Mouse (Mus musculus): ENCODE data around the gene Tgfb3. TPM values are rescaled to one million over a fixed set of nuclear protein-coding genes. Genes with fewer than 3 reads are reported as not detected.

Gene Tgfb3
- polyA plus RNA-seq, 1 experiment: 4.4 TPM

DNA sequence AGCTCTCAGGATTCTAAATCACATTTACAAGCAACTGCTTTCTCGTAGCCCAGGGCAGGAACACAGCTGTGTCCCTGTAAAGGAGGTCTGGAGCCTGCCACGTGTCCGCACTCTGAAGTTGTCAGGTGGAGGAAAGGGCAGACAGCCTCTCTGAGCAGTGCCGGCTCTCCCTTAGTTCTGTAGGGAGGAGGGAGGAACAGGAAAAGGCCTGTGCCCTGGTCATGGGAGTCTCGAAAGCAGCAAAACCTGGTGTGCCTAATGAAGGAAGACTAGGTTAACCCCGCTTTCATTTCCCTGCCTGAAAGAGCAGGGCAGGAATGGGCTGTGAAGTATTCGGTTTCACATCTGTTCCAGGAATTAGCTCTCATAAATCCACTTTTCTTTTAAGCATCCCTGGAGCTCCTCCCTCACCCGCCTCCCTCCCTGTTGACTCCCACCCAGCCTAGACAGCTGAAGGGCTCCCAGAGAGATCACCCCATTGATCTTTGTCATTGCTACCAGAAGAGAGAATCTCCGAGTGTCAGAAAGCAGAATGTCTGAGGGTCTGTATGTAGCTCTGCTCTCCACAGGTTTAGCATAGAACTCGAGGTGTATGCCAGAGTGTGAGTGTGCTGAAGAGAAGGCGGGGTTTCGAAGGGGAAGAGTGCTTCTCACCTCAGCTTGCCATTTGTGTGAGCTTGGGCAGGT, 41.5 kb downstream of the Tgfb3 start:
- TF ChIP-seq POLR2A (IDR thresholded peaks at IDR 0.05; ENCODE audit: control insufficient read depth, low read depth, low read length) (no peak), CTCF (IDR thresholded peaks at IDR 0.05; ENCODE audit: control insufficient read depth, insufficient read depth, insufficient replicate concordance, low read depth, low read length) (no peak)
- H3K4me1 ChIP-seq (ENCODE audit: control insufficient read depth, insufficient read depth, low read length): no peaks in the 10 kb centered on the region
- 0 out of 2 replicates have a peak, but pooled peaks cover under 1% of the 10 kb centered on the region for H3K36me3 ChIP-seq (ENCODE audit: control insufficient read depth, insufficient read depth, low read length)
- no peak overlapping the region for H3K4me3 ChIP-seq (ENCODE audit: control insufficient read depth, low read depth, low read length)
- no peak overlapping the region for H3K27ac ChIP-seq (ENCODE audit: control insufficient read depth, insufficient read depth, low read depth, low read length)
- H3K27me3 ChIP-seq (ENCODE audit: control insufficient read depth, insufficient read depth, low read length): no peaks in the 10 kb centered on the region

DNA sequence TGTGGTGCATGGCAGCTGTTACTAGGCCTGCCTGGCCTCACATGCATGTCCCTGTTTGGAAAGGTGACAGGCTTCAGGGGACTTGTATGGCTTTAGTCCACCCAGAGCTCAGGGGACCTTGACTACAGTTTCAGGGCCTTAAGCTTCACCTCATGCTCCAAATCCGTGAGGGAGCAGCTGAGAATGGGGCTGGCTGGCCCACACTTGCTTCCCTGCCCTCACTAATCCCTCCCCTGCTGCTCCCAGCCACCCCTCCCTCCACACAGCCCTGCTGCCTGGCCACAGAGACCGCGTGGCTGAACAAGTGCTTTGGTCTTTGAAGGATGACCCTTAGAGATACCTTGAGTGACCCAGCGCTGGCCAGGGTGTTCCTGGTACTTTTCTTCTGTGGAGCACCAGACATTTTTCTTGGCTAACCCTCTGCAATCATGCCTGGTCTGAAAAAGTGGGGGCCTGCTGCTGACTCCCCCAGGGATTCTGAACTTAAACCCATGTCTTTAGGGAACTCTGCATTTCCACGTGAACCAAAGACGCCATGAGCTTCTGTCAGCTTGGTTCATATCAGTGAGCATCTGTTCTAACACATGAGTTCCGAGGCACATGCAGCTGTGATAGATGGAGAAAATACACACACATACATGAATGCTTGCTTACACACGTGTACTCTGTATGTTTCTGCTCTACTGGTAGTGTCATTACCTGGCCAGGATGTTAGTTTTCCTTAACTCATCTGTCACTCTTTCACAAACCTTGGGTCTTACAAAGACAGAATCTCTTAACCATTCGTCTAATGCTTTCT, 42.3 kb downstream of the Tgfb3 start:
- no peaks in the 10 kb centered on the region for H3K36me3 ChIP-seq (ENCODE audit: control insufficient read depth, insufficient read depth, low read length)
- no peak for TF ChIP-seq POLR2A (IDR thresholded peaks at IDR 0.05; ENCODE audit: control insufficient read depth, low read depth, low read length)
- TF ChIP-seq CTCF (IDR thresholded peaks at IDR 0.05; ENCODE audit: control insufficient read depth, insufficient read depth, insufficient replicate concordance, low read depth, low read length): no peak

DNA sequence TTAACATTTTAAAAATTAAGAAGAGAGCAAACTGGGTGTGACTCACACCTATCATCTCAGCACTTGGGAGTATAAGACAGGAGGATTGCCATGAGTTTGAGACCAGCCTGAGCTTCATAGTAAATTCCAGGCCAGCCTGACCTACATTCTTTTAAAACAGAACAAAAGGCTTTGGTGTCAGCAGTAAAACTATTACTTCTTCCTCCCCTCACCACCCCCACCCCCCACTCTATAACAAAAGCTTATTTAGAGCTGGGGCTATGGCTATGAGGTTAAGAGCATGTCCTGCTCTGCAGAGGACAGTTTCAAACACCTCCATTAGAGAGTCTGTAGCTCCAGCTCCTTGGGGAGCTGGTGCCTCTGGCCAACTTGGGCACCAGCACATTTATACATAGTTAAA, 43.3 kb downstream of the Tgfb3 start:
- no peak for TF ChIP-seq CTCF (IDR thresholded peaks at IDR 0.05; ENCODE audit: control insufficient read depth, insufficient read depth, insufficient replicate concordance, low read depth, low read length)
- no peak for TF ChIP-seq POLR2A (IDR thresholded peaks at IDR 0.05; ENCODE audit: control insufficient read depth, low read depth, low read length)
- Histone ChIP-seq H3K27ac (ENCODE audit: control insufficient read depth, insufficient read depth, low read depth, low read length) (no peak overlapping the region), H3K27me3 (ENCODE audit: control insufficient read depth, insufficient read depth, low read length) (no peaks in the 10 kb centered on the region), H3K4me1 (ENCODE audit: control insufficient read depth, insufficient read depth, low read length) (no peaks in the 10 kb centered on the region), H3K4me3 (ENCODE audit: control insufficient read depth, low read depth, low read length) (no peak overlapping the region), H3K36me3 (ENCODE audit: control insufficient read depth, insufficient read depth, low read length) (no peaks in the 10 kb centered on the region)

More for the DNA sequence above, 42.3 kb downstream of the Tgfb3 start:
- no peak overlapping the region for H3K4me3 ChIP-seq (ENCODE audit: control insufficient read depth, low read depth, low read length)
- no peaks in the 10 kb centered on the region for H3K27me3 ChIP-seq (ENCODE audit: control insufficient read depth, insufficient read depth, low read length)
- no peaks in the 10 kb centered on the region for H3K4me1 ChIP-seq (ENCODE audit: control insufficient read depth, insufficient read depth, low read length)
- no peak overlapping the region for H3K27ac ChIP-seq (ENCODE audit: control insufficient read depth, insufficient read depth, low read depth, low read length)

DNA sequence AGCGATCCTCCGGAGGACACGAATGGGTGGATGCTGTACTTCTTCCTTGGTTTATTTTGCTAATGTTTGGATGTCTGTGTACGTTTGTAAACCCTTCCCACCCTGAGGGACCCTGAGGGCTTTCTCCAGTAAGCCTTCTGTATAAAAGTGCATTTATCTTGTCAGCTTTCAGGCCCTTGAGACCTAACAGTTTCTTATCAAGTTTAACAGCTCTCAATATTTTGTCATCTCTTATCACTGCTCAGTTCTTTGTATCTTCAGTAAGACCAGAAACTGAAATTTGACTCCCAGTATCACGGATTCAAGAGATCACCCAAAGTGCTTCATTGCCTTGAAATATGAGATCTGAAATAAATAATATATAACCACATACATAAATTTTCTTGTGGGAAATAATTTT, 47.9 kb downstream of the Tgfb3 start:
- H3K4me1 ChIP-seq (ENCODE audit: control insufficient read depth, insufficient read depth, low read length): no peaks in the 10 kb centered on the region
- no peak overlapping the region for H3K4me3 ChIP-seq (ENCODE audit: control insufficient read depth, low read depth, low read length)
- no peaks in the 10 kb centered on the region for H3K36me3 ChIP-seq (ENCODE audit: control insufficient read depth, insufficient read depth, low read length)
- H3K27me3 ChIP-seq (ENCODE audit: control insufficient read depth, insufficient read depth, low read length): no peaks in the 10 kb centered on the region
- TF ChIP-seq POLR2A (IDR thresholded peaks at IDR 0.05; ENCODE audit: control insufficient read depth, low read depth, low read length) (no peak), CTCF (IDR thresholded peaks at IDR 0.05; ENCODE audit: control insufficient read depth, insufficient read depth, insufficient replicate concordance, low read depth, low read length) (no peak)
- no peak overlapping the region for H3K27ac ChIP-seq (ENCODE audit: control insufficient read depth, insufficient read depth, low read depth, low read length)

DNA sequence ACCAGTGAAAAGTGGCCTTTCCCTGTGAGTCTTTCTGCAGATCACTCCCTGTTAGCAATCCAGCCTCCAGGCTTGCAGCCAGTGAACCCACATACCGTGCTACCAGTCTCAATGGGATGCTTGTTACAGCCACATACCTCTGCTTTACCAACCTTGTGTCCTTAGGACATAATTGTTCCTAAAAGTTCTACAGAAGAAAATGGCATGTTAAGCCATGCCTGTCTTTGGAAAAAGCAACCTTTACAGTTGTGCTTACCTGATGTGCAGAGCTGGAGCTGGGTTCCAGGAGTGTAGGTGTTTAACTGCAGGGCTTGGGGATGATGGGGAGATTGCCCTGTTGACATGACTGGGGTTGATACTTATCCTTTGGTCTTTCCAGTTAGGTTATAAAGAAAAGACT, 51.1 kb downstream of the Tgfb3 start:
- no peaks in the 10 kb centered on the region for H3K36me3 ChIP-seq (ENCODE audit: control insufficient read depth, insufficient read depth, low read length)
- no peaks in the 10 kb centered on the region for H3K4me1 ChIP-seq (ENCODE audit: control insufficient read depth, insufficient read depth, low read length)
- TF ChIP-seq POLR2A (IDR thresholded peaks at IDR 0.05; ENCODE audit: control insufficient read depth, low read depth, low read length): no peak
- TF ChIP-seq CTCF (IDR thresholded peaks at IDR 0.05; ENCODE audit: control insufficient read depth, insufficient read depth, insufficient replicate concordance, low read depth, low read length): no peak
- no peak overlapping the region for H3K4me3 ChIP-seq (ENCODE audit: control insufficient read depth, low read depth, low read length)
- H3K27ac ChIP-seq (ENCODE audit: control insufficient read depth, insufficient read depth, low read depth, low read length): no peak overlapping the region
- H3K27me3 ChIP-seq (ENCODE audit: control insufficient read depth, insufficient read depth, low read length): no peaks in the 10 kb centered on the region

DNA sequence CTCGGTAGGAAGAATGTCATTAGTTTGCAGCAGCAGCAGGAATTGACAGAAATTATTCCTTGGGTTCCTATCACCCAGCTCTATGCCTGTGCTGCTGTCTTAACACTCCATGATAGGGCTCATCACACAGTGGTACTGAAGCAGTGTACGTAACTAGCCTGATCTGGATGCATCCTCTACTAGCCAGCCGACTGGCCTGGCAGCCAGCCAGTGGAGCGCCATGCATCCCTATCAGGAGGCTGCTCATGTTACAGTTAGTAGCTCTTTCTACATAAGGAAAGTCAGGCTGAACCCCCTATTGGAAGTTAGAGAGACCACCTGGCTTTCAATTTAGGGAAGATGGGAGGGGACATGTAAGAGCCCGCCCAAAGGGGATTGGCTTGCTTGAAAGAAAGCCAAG, 51.8 kb downstream of the Tgfb3 start:
- Histone ChIP-seq H3K4me3 (ENCODE audit: control insufficient read depth, low read depth, low read length) (no peak overlapping the region), H3K36me3 (ENCODE audit: control insufficient read depth, insufficient read depth, low read length) (no peaks in the 10 kb centered on the region), H3K27me3 (ENCODE audit: control insufficient read depth, insufficient read depth, low read length) (no peaks in the 10 kb centered on the region), H3K4me1 (ENCODE audit: control insufficient read depth, insufficient read depth, low read length) (no peaks in the 10 kb centered on the region), H3K27ac (ENCODE audit: control insufficient read depth, insufficient read depth, low read depth, low read length) (no peak overlapping the region)
- TF ChIP-seq POLR2A (IDR thresholded peaks at IDR 0.05; ENCODE audit: control insufficient read depth, low read depth, low read length) (no peak), CTCF (IDR thresholded peaks at IDR 0.05; ENCODE audit: control insufficient read depth, insufficient read depth, insufficient replicate concordance, low read depth, low read length) (no peak)

DNA sequence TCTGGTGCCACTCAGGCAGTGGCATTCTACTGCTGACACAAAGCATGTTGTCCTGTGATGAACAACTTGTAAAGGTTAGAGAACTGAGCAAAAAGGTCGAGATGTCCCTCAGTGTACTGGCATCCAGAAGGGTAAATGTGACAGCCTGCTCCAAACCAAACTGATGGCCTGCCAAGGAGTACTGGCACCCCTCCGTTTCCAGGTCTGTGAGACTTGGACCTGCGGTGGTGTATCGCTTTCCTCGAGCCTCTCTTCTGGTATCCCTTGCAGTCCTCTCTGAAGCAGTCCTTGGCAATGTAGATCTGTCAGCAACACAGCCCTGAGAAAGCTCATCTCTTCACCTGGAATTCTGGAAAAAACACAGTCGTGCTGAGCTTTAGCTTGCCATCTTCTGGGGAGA, 53.4 kb downstream of the Tgfb3 start:
- Histone ChIP-seq H3K4me3 (ENCODE audit: control insufficient read depth, low read depth, low read length) (no peak overlapping the region), H3K36me3 (ENCODE audit: control insufficient read depth, insufficient read depth, low read length) (no peaks in the 10 kb centered on the region), H3K4me1 (ENCODE audit: control insufficient read depth, insufficient read depth, low read length) (no peaks in the 10 kb centered on the region), H3K27me3 (ENCODE audit: control insufficient read depth, insufficient read depth, low read length) (no peaks in the 10 kb centered on the region), H3K27ac (ENCODE audit: control insufficient read depth, insufficient read depth, low read depth, low read length) (no peak overlapping the region)
- no peak for TF ChIP-seq CTCF (IDR thresholded peaks at IDR 0.05; ENCODE audit: control insufficient read depth, insufficient read depth, insufficient replicate concordance, low read depth, low read length)
- TF ChIP-seq POLR2A (IDR thresholded peaks at IDR 0.05; ENCODE audit: control insufficient read depth, low read depth, low read length): no peak
